Mouse (Mus musculus): ENCODE results near the gene Grm8.

The Grm8 gene

DNA sequence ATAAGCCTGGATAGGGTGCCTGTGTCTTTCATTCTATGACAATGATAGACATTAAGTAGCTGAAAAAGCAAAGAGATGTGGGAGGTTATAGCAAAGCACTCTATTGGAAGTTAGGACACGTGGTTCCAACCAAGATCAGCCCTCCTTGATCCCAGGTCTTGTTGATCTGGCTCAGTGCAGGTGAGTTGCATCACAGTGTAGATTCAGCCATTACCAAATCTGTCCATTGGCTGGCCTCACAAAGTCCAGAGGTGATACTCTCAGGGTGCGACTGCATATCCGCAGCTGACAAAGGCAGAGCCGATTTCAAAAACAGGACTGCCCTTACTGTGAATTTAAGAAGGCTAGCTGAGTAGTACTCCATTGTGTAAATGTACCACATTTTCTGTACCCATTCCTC is 103.0 kb downstream of the Grm8 start:
- DNase-seq = no peak

DNA sequence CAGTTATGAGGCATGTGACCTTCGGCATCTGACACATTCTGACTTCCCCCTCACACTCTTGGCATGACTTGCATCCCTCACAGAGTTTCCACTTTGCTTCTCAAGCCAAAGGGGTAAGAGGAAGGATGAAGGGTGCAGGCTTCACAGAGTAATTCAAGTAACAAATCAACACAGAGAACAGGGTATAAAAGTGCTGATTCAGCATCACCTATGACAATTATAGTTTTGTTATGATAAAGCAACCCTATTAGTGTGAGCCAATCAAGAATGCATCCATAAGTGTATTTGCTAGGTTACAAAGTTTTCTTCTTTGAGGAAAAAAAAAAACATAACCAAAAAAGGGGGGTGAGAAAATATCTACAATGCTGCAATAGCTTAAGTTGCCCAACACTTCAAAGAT is 117.3 kb downstream of the Grm8 start:
- no peak for DNase-seq

DNA sequence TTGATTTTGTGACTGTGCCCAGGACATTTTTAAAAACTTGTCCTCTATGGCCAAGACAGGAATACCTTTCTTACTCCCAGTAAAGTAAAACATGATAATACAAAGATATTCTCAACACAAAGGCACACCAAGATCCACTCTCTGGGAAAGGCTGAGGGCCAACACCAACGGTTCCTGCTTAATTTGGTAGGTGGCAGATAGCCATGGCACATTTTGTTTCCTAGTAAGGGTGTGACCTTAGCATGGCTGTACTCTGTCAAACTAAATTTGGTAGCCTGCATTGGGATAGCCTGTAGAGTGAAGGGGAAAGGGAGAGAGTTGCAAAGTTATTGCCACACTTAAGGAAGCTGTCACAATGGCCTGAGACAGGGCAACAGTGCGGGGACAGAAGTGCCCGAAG is 128.0 kb downstream of the Grm8 start:
- DNase-seq = no peak

DNA sequence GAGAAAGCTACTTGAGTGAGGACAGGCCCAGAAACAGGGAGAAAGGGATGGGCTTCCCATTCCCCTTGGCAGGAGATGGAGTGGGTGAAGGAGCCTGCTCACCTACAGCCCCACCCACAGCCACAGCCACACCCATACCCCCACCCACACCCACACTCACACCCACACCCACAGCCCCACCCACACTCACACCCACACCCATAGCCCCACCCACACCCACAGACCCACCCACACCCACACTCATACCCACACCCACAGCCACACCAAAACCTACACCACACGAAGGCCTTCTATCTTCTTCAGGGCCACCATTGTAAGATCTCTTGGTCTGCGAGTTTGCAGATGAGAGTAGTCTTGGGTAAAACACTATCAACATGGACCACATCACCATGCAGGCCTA is 137.7 kb downstream of the Grm8 start:
- DNase-seq = no peak

DNA sequence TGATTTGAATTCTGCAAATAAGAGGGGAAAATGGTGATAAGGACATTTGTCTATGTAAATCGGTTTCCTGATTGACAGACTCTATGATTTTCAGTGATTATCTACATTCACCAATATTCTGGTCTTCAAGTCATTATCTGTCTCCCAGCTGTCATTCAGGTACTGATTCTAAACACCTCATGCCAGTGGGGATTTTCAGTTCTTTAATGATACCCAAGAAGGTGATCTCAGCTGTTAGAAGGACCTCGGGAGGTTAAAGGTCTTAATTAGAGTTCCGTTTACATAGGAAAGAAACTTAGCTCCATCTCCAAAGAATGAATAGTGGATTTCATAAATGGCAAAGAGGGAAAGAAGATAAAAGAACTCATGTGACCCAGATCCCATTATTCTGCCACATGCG is 143.7 kb downstream of the Grm8 start:
- DNase-seq = no peak

DNA sequence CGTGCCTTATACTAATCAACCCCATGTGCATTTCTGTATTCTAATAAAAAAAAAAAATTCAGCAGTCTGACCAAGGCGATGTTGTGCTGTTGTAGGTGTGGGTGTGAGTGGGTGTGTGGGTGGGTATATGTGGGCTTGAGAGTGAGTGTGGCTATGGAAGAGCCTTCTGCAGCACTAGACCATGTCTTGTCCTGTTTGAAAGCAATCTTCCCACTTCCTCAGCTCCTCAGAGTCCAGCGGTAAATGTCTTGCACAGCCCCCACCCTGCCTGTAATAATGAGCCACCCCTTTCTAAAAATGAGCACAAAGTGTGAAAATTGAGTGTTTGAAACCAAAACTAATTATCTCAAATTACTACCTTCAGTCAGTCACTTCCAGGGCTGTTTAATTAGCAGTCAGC is 152.4 kb downstream of the Grm8 start:
- no peak for DNase-seq

DNA sequence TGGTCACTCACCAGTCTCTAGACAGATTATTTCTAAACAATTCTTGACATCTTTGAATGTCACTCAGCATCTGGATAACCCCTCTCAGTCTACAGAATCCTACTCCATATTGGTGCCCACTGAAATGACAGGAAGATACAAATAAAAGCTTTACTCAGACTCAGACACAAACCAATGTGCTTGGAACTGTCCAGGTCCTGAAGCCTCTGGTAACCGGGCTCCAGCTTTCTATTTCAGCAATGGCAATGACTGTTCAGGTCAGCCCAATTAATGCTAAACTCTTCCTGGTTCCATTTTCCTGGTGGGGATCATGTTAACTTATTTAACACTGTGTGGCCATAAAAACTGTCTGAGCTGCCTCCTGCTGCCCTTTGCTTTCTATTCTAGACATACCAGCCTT is 153.0 kb downstream of the Grm8 start:
- DNase-seq = no peak

DNA sequence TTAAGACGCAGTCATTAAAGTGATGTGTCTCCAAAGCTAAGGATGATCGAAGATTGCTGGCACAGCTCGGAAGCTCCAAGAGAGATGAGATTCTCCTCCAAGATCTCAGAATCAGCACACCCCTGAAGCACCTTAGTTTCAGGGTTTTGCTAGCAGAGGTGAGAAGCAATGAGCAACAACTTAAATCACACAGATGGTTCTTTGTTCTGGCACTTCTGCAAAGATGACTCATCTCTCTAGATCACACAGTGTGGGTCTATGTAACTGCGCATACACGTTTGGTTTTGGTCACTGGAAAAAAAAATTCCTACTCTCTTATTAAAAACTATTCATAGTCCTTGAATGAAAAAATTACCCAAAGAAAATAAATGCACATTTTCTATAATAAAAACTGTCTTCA is 157.6 kb downstream of the Grm8 start:
- peak; percentile 4 for DNase-seq

DNA sequence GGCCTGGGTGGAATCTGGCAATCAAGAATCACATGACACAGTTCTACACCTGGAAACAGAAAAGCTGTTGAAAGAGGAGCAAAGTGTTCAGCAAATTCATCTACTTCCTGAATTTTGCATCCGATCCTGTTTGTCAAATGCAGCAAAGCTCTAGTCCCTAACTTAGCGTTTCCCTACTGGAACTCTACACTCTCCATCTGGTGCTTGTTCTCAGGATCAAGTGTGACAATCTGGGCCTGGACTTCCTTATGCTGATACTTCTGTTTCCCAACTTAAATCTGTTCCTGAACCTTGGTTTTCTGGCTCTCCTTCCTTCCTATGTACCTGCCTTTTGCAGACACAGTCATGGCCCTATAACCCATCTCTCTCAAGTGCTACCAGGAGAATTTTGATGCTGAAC is 166.1 kb downstream of the Grm8 start:
- DNase-seq = peak; percentile 16

DNA sequence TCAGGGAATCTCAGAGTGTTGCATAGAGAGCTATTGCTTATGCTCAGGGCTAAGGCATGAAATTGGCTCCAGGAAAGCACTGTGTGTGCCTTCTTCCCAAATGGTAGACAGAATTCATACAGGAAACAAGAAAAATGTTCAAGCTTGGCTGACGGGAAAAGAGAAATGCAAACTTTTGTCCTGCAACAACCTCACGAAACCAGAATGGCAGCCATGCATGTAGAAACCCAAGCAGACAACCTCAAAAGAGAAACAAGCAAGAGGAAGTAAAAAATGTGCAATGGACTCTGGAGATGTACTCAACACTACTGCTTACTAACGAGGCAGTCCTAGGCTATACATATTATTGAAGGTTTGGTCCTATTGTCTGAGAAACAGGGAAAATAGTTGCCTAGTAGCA is 167.9 kb downstream of the Grm8 start:
- no peak for DNase-seq

DNA sequence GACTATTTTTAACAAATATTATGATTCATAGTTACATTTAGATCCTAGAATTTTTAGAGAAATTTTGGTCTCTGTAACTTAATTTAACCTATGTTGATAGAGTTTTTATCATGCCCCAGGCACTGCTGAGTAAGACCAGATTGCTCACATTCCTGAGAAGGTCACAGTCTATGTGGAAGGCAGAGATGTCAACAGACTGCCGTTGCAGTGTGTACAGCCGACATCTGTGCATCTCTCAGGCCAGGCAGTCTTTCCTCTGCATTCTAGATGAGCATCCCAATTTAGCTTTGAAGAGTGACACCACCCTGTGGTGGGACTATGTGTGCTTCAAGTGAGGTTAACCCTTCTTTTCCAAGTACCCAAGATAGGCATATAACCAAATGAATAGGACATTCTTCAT is 169.7 kb downstream of the Grm8 start:
- no peak for DNase-seq

DNA sequence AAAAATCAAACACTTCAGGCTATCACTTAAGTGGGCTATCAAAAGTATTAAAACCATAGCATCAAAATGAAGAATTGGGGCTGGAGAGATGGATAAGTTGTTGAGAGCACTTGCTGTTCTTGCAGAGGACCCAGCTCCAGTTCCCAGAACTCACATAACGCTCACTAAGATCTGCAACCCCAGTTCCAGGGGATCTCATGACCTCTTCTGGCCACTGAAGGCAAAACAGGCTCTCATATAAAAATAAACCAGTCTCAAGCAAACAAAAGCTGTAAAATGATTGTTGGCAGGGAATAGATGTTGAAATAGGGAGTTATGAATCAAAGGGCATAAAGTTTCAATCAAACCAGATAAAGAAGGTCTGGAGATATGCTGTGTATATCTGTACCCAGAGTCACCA is 171.1 kb downstream of the Grm8 start:
- DNase-seq = no peak

DNA sequence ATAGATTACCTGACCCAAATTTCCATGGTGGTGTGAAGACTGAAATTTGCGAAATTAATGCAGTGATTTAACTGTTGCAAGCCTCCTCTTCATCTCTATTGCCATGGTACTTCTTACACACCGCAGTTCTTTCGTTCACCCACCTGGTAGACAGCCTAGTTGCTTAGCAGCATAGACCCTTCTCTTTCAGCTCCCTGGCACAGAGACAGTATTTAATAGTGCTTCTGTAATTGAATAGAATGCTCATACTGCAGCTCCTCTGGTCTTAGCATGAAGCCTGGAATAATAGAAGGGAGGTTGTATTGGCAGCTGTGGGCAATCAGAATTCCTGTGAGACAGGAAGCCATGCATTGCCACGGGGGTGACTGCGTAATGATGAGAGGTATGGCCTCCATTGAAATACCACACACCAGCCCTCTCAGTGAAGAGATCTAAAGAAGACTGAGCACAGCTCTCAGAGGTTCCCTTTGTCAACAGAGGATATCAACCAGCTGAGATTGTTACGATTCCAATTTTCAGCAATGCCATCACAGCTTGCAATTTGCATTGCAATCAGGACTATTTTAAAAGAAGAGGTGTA is 178.6 kb downstream of the Grm8 start:
- DNase-seq = no peak

DNA sequence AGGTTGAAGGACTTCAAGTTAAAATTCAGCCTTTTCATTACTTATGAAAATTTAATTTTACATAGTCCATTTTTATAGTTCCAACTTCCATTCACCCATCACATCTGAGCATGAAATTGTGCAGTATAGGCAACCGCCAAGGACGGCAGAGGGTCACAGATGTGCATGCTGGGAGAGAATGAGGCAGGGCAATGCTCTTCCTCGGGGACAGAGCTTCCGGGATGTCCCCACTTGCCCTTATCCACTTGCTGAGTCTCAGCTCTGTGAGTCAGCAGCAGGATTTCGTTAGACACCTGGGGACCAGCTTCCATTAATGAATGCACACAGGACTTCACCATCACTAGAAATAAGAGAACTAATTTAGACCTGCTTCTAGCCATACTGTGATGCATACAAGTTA is 183.5 kb downstream of the Grm8 start:
- no peak for DNase-seq

DNA sequence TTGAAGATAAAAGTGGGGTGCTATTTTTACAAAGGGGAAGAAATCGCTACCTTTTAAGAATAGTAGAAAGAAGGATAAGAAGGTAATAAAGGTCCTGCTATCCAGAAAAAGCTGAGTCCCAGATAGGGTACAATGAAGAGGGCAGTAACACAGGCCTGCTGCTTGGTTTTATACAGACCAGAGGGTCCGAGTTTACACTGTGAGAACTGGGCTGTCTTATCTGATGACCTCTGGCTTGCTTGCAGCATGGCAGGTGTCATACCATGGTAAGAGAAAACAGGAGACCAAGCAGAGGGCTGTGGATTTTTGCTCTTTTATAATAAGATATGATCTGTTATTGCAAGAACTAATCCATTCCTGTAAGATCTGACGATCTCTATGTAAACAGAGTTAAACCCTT is 206.9 kb downstream of the Grm8 start:
- no peak for DNase-seq

DNA sequence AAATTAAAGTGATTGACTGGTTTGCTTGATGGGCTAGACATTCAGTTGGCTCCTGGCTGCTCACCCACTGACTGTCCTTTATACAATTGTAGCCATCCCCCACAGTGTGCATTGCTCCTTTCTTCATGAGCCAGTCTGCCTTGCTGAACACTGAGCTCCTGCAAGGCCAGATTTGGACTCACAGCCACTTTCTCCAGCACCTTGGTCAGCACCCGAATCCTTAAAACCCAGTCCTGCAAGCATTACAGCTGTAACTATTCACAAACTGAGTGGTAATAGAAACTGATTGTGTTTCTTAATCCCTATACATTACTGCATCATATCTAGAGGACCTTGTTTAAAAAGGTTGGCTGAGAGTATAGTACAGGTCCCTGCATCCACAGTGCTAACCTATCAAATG is 221.7 kb downstream of the Grm8 start:
- DNase-seq = no peak

DNA sequence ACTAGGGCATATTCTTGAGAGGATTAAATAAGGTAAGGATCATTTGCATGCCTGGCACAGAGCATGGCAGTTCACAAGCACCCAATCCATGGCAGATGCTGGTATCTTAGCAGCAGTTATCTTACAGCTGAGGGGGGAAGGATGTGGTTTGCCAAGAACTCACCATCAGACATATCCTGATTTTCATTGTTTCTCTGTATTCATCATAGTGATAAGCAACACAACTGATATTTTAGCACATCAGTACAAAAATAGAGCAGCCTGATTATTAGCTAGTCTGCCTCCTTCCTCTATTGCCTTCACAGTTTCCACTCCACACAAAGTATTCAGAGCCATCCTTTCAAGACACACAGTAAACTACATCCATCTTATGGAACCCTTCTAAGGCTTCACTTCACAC is 230.6 kb downstream of the Grm8 start:
- no peak for DNase-seq

DNA sequence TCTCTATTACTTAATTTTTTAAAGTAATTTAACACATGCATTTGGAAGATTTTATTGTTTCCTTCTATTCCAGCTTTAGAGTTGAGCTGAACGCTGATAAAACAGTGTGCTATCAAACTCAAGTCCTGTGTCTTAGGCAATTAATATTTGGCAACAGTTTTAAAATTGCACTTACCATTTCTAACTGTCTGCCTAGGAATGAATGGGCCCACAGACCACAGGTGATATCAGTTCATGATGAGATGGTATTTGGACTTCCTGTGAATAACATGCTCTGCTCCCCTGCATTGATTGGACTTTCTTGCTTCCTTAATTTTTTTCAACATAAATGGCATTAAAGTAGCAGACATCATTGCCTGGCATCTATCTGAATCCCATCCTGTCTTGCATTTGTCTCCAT is 232.8 kb downstream of the Grm8 start:
- DNase-seq = no peak

DNA sequence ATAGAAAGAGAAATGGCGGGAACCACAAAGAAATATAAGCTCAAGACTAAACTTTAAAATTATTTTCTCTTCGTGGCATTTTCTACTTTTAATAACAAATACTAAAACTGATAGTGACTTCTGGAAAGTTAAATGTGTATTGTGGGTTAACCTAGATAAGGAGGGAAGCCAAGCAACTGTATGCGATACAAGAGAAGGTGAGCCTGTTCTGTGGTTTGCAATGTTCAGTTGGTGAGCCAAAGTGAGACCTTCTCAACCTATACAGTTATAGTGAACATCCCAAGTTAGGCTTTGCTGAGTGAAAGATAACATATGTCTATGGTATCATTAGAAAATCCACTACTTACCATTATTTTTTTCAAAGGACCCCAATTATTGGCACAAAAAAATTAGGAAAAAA is 233.6 kb downstream of the Grm8 start:
- no peak for DNase-seq

DNA sequence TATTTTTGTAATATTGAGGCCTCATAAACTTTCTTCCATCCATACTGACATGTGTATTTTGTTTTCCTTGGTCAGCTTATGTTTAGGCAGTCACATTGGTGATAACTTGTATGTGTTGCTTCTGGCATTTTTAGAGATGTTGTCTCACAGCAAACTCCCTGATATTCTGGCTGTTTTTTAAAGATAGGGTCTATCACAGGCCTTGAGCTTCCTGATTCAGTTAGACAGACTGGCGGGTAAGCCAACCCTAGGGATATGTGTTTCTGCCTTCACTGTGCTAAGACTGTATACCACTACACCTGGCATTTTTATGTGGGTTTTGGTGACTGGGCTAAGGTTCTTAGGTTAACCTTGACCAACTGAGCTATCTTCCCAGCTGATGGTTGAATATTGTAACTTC is 239.8 kb downstream of the Grm8 start:
- no peak for DNase-seq

DNA sequence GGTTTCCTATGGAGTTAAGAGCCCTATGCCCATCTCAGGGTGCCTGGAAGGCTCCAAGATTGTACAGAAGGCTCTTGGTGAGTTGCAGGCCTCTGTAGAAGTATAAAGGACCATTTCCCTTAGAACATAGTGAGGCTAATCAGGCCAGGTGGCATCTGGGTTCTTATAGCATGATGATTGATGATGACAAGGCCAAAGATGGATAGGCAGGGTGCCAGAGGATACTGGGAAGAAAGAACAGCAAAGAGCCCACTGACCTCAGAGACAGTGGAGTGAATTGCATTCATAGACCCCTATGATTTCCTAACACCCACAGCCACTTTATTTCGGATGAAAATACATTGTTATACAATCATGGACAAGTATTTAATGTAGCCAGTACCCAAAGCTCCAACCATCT is 242.1 kb downstream of the Grm8 start:
- no peak for DNase-seq

DNA sequence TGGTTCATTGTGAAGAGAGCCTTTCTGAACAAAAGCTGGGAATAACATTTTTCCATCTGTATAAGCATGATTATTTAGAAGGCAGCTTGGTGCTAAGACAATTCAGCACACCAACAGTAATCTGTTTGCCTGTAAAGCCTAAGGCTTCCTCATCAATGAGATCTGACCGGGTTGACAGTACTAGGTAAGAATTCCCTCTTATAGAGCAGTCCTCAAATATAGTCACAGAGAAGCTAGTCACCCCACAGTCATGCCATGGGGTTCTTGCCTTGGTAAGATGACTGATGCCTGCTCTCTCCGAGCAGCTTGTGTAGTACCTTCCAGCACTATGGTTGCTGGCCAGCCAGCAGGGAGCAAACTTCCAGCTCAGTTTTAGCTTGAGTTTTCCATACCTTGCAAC is 246.6 kb downstream of the Grm8 start:
- DNase-seq = no peak

DNA sequence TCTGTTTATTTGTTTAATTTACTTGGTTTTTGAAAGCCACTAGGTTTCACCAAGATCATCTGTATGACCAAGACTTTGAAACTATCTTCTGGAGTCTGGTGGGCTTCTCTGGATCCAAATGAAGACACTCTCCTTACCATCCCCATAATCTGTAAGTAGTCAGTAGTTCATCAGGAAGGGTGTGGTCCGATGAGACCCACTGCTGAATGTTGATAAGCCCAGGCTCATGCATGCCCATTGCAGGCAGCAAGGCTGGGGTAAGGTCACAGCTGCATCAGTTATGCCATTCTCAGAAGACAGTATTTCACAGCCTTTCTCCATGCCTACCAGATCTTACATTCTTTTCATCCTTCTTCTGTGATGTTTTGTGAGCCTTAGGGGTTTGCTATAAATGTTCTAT is 247.1 kb downstream of the Grm8 start:
- no peak for DNase-seq

DNA sequence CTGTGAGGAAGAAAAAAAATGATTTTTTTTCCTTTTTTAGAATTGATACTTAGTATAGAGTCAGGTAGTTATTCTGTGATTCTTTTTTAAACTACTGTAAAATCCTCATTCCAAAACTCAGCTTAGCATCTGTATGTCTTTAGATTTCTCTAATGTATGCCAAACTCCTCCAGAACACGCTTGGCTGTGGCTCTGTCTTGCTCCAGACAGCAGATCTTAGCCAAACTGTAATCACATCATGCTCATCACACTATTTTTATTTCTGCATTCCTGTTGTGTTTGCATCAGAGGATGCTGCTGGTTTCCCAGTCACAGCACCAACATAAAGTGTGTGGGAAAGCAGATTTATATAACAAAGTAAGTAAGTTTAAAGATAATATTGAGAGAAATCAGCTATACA is 249.2 kb downstream of the Grm8 start:
- peak; percentile 4 for DNase-seq

DNA sequence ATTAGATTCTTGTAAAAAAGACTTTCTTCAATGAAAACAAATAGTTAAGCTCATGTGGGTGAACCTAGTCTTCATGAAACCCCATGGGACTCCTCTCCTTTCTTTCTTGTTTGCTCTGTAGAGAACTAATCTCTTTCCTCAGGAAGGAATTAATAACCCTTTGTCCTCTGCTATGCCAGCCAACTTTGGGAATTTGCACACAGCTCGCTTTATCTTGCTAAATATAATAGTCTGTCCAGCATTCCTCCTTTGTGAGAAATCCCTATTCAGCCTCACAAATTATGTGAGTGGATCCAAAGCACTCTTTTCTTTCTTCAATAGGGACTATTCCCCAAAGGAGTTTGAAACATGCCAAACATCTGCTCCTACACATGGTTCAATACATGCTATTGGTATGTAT is 285.3 kb downstream of the Grm8 start:
- no peak for DNase-seq

DNA sequence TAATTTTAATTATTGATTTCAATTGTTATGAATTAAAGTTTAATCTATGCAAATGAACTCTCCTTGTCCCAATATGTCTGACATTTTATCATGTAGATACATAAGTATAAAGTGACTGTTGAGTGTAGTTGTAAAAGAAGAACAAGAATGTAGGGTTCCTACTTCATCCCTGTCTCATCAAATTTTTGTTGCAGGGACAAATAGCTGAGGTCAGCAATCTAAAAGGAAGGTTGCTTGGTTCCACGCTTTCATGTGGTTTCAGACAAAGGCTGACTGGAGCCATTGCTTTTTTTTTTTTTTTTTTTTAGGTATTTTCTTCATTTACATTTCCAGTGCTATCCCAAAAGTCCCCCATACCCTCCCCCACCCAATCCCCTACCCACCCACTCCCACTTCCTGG is 298.8 kb downstream of the Grm8 start:
- DNase-seq = no peak
